Mouse (Mus musculus) heart, embryonic 10.5 days (tissue): ENCODE results near the gene Garem2. TPM values are rescaled to one million over a fixed set of nuclear protein-coding genes. Genes with fewer than 3 reads are reported as not detected.
"Not testable (repeated sequence)": the region's sequence is repeated elsewhere in the genome, so short reads cannot be mapped to it uniquely, and the experiment has no call there.

Experiments used
- DNase-seq: peaks from one replicate; pipeline ENCODE4 v3.0.0-alpha.2; 2017; ENCODE audit warnings: low spot score
- H3K27ac ChIP-seq: fragments of 300-500 bp; sonication (generic); 2 replicates; pipeline ENCODE4 v1.5.1; 2016; ENCODE audit warnings: mild to moderate bottlenecking
- H3K27me3 ChIP-seq: fragments of 300-500 bp; sonication (generic); 2 replicates; pipeline ENCODE4 v1.6.1; 2016; ENCODE audit warnings: mild to moderate bottlenecking; ENCODE audit not compliant: poor library complexity, insufficient read depth, severe bottlenecking
- H3K36me3 ChIP-seq: fragments of 300-500 bp; sonication (generic); 2 replicates; pipeline ENCODE4 v1.6.1; 2016; ENCODE audit warnings: mild to moderate bottlenecking, moderate library complexity
- H3K4me1 ChIP-seq: fragments of 300-500 bp; sonication (generic); 2 replicates; pipeline ENCODE4 v1.6.1; 2016; ENCODE audit warnings: mild to moderate bottlenecking
- H3K4me3 ChIP-seq: fragments of 300-500 bp; sonication (generic); 2 replicates; pipeline ENCODE4 v1.5.1; 2016; ENCODE audit warnings: mild to moderate bottlenecking, moderate library complexity
- H3K9me3 ChIP-seq: fragments of 300-500 bp; sonication (generic); 2 replicates; pipeline ENCODE4 v1.6.1; 2016; ENCODE audit warnings: mild to moderate bottlenecking, moderate library complexity
- WGBS: fragments of 180-500 bp; shearing (Covaris S2); methylation state at CpG from one replicate; pipeline ENCODE4 v1.1.7; 2016; 5-methylcytosine and 5-hydroxymethylcytosine counted together
- polyA plus RNA-seq: library from polyadenylated mRNA; unstranded; fragments of >200 nt; fragmentation: Nextera tagmentation; extraction: Ambion mirVana; gene quantifications from 2 replicates; pipeline ENCODE4 v1.2.1, GENCODE M21; 2016

Garem2 gene
- 0.27 and 0.39 TPM in 2 replicates for polyA plus RNA-seq

DNA sequence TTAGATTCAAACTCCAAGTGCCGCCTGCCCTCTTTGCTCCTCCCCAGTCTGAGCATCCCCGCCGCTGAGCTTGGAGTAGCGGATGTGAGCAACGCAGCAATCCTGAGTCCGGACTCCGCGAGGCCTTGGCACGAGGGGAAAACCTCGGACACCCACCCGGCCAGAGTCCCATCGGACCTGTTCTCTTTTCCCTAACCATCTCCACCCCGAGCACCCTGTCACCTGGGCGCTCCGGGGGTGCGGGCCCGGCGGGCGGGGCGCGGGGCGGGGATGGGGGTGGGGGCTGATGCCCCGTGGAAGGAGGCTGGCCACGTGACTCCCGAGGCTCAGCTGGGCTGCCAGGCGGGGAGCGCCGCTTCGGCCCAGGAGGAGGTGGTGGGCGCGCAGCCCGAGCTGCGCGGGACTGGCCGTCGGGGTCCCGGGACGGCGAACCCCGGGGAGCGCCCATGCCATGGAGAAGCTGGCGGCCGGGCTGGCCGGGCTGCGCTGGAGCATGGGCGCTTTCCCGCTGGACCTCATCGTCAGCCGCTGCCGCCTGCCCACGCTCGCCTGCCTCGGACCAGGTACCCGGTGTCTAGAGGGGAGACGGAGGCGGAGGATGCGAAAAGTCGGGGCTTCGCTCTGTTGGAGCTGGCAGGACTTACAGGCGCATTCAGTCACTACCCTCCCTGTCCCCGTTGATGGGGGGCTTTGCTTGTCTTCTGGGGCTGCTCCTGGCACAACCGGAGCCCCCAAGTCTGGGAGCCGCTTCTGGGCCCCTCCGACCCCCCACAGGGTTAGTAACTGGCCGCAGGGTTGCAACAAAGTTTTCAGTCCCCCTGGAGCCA is at the start of gene Garem2:
Garem2 (plus strand) TSS at position 321 of the 827 bp plus-strand sequence.
- peak; percentile 73 for DNase-seq
- Histone ChIP-seq H3K27me3 (peaks cover 77% of the 10 kb centered on the region), H3K9me3 (no peaks in the 10 kb centered on the region; the same call in none of the 2 replicates), H3K4me3 (peak within 1 kb of the TSS; percentile 65), H3K36me3 (no peaks in the 10 kb centered on the region), H3K4me1 (peaks cover 34% of the 10 kb centered on the region), H3K27ac (peak within 1 kb of the TSS; percentile 56; the same call in 1 of the 2 replicates)
- WGBS, result under 1% methylated on average over 65 of the region's 65 CpGs

DNA sequence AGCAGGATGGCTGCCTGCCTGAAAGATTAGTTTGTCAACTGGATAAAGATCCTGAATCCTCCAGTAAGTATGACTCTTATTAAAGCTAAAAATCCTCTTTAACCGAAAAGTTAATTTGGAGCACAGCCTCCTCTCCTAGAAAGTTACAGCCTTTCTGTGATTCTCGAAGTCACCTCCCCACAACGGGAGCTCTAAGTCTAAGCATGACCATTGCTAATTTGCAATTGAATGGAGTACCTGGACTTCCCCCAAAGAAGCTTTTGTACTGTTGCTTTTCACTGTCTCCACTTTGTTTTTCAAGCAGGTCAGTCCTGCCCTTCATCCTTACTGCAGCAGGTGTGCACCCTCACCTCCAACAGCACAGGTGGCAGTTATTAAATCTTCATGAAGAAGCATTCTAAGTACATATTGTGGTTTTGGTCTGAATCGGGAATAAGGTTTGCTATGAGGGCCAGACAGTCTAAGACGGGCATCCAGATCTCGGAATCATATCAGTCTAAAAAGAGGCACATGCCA is 46.7 kb upstream of the Garem2 start:
- no peak for DNase-seq
- Histone ChIP-seq H3K4me1 (no peaks in the 10 kb centered on the region), H3K27me3 (no peaks in the 10 kb centered on the region), H3K9me3 (no peaks in the 10 kb centered on the region), H3K36me3 (peaks cover 44% of the 10 kb centered on the region), H3K4me3 (no peak overlapping the region), H3K27ac (no peak overlapping the region)
- WGBS, result 90% methylated on average over 6 of the region's 6 CpGs

DNA sequence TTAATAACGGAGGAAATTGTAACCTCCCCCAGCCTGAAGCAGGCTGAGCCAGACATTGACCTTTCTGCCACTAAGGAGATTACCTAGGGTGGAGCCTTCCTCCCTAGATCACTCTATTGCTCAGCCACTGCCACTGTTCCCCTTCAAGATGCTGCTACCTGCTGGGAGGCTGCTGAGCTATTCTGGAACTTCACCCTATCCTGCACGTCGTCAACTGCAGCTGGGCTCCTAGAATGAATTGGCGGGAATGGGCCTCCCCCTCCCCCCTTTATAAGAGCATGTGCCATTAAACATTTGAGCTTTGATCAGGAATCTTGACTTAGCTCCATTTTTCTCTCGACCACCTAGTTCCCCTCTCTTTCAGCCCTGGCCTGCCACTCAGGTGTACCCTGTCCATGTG is 45.4 kb upstream of the Garem2 start:
- not testable (repeated sequence) for H3K4me1 ChIP-seq, H3K27ac ChIP-seq, H3K9me3 ChIP-seq, H3K27me3 ChIP-seq, H3K4me3 ChIP-seq
- peaks cover 57% of the 10 kb centered on the region for H3K36me3 ChIP-seq
- peak; percentile 59 for DNase-seq
- WGBS, result 78% methylated on average over 5 of the region's 5 CpGs

DNA sequence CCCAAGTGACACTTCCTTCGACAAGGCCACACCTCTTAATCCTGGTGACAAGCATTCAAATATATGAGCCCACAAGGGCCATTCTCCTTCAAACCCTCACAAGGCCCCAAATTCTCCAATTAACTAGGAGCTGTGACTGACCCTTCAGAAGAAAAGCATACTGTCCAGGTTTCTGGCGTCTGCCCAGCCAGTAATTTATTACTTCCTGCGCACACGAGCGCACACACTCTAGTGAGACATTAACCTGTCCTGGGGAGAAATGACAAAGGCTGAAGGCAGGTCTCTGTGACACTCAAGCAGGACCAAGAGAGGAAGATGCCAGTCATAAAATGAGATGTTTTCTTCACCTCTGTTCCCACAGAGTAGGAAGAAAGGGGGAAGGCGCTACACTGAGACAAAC is 37.2 kb upstream of the Garem2 start:
- DNase-seq, result no peak
- Histone ChIP-seq H3K4me1 (peaks cover 3% of the 10 kb centered on the region; the same call in 1 of the 2 replicates), H3K9me3 (no peaks in the 10 kb centered on the region), H3K36me3 (peaks cover 90% of the 10 kb centered on the region), H3K27ac (no peak overlapping the region), H3K27me3 (no peaks in the 10 kb centered on the region), H3K4me3 (no peak overlapping the region)
- WGBS, result 81% methylated on average over 6 of the region's 6 CpGs

DNA sequence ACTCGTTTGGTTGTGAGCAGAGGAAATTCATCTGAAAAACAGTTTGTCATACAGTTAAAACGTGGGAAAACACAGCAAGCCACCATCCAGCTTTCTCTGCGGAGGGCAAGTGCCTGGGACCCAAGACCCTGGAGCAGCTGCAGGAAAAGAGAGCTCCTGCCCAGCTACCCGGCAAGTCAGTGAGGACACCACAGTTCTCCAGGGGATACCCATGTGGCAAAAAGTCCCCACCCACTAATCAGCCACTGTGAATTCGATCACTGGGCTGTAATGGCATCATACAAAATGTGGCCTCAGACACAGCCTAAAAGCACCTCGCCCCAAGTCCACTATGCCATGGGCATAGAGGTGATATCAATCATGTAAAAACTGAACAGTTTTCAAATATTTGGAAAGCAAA is 33.3 kb upstream of the Garem2 start:
- peaks cover 3% of the 10 kb centered on the region; the same call in 1 of the 2 replicates for H3K4me1 ChIP-seq
- peak overlapping the region; percentile 77 for H3K4me3 ChIP-seq
- 77% methylated on average over 6 of the region's 6 CpGs for WGBS
- H3K9me3 ChIP-seq, result no peaks in the 10 kb centered on the region
- no peak overlapping the region for H3K27ac ChIP-seq
- no peak for DNase-seq
- no peaks in the 10 kb centered on the region for H3K27me3 ChIP-seq
- peaks cover 52% of the 10 kb centered on the region for H3K36me3 ChIP-seq

DNA sequence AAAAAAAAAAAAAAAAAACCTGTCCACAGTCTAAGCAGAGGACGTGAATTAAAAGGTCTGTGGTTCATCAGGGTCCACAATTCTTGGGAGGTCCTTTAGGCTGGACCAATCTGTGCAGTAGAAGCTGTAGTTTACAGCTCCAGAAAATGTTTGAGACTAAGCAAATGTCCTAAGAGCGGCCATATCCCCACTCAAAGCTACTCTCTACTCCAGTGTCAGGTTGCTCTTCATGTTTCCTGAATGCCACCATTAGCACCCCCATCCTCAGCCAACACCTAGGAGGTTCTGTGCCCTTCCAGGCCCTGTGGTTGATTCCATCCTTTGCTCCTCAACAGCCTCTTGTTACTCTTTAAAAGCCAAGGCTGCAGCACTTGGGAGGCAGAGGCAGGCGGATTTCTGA is 32.6 kb upstream of the Garem2 start:
- DNase-seq, result no peak
- Histone ChIP-seq H3K9me3 (no peaks in the 10 kb centered on the region), H3K4me1 (peaks cover 3% of the 10 kb centered on the region; the same call in 1 of the 2 replicates), H3K27ac (peak overlapping the region; percentile 94), H3K36me3 (peaks cover 45% of the 10 kb centered on the region), H3K27me3 (no peaks in the 10 kb centered on the region), H3K4me3 (peak overlapping the region; percentile 77)
- 57% methylated on average over 3 of the region's 3 CpGs for WGBS

DNA sequence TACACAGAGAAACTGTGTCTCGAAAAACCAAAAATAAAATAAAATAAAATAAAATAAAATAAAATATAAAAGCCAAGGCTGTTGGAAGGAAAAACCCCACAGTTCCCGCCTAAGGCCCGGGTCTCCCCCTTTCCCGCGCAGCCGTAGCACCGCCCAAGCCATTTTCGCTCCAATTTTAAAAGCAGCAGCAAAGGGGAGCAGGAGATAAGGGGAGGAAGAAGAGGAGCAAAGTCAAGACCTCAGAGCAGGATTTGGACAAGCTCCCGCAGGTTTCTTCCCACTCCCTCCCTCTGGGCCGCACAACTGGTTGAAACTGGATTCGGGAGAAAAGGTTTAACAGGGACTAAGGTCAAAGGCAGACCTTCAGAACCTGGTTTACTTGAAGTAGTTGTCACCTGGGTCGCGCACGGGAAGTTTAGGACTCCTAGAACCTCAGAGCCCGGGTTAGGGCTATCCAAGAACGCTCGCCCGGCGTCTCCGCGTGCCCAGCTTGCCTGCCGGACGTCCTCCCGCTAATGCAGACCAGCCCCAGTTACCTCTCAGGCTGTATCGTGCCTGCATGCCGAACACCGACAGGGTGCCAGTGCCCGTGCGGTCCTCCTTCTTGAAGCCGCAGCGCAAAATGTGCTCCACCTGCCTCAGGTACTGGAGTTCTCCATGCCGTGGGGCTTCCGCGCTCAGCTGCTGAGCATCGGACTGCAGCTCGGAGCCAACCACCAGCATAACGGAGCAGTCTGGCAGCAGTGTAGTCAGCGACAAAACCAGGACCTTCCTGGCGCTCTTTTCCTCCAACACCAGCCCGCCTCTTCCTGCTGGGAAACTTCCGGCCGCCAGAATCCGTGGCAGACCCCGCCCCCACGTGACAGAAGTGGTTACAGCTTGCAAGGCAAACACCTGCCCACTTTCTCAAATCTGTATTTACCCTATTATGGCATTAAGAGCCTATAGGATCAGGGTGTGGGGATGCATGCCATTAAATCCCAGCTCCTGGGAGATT is 31.8 kb upstream of the Garem2 start, which contains the start of gene Tyms:
Tyms (minus strand) TSS at position 793 of the 997 bp plus-strand sequence.
- Histone ChIP-seq H3K36me3 (peaks cover 38% of the 10 kb centered on the region), H3K4me1 (peaks cover 3% of the 10 kb centered on the region; the same call in 1 of the 2 replicates), H3K27ac (peak within 1 kb of the TSS; percentile 94), H3K4me3 (peak within 1 kb of the TSS; percentile 77), H3K9me3 (no peaks in the 10 kb centered on the region), H3K27me3 (no peaks in the 10 kb centered on the region)
- DNase-seq, result peak; percentile 96
- 1% methylated on average over 45 of the region's 45 CpGs for WGBS

DNA sequence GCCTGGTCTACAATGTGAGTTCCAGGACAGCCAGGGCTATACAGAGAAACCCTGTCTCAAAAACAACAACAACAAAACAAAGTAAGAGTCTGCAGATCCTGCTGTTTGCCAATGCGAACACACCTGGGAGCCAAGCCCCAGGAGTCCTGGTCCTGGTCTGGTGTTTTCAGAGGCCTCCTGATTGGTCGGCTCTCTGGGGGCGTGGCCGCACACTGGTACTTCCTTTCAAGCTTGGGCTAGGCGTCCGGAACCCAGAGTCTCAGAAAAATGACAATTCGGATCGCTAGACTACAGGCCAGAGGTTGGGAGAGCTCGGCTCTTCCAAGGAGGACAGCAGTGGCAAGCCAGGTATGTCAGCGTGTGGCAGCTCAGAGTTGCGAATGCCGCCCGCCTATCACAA is 12.3 kb upstream of the Garem2 start:
- 49% methylated on average over 13 of the region's 13 CpGs for WGBS
- no peaks in the 10 kb centered on the region for H3K36me3 ChIP-seq
- H3K27me3 ChIP-seq, result no peaks in the 10 kb centered on the region
- H3K9me3 ChIP-seq, result no peaks in the 10 kb centered on the region
- H3K4me1 ChIP-seq, result no peaks in the 10 kb centered on the region
- no peak overlapping the region for H3K27ac ChIP-seq
- DNase-seq, result no peak
- peak overlapping the region; percentile 24; the same call in 1 of the 2 replicates for H3K4me3 ChIP-seq

DNA sequence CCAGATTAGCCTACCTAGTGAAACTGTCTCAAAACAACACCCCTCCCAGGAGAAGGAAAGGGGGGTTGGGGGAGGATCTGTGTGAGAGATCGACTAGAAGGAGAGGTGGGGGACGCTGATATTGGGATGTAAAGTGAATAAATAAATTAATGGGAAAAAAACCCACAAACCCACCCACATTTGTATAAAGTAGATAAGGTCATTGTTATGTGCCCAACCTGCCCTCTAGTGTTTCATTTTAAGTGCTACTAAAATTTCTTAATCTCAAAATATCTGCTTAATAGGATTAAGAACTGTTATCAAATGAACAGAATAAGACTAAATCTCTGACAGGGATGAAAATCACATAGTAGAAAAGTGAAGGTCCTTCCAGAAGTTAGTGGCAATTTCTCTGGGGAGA is 10.6 kb upstream of the Garem2 start:
- DNase-seq, result no peak
- no peak overlapping the region for H3K27ac ChIP-seq
- no peak overlapping the region for H3K4me3 ChIP-seq
- no peaks in the 10 kb centered on the region for H3K36me3 ChIP-seq
- 47% methylated on average over 2 of the region's 2 CpGs for WGBS
- no peaks in the 10 kb centered on the region for H3K9me3 ChIP-seq
- no peaks in the 10 kb centered on the region for H3K4me1 ChIP-seq
- no peaks in the 10 kb centered on the region for H3K27me3 ChIP-seq

DNA sequence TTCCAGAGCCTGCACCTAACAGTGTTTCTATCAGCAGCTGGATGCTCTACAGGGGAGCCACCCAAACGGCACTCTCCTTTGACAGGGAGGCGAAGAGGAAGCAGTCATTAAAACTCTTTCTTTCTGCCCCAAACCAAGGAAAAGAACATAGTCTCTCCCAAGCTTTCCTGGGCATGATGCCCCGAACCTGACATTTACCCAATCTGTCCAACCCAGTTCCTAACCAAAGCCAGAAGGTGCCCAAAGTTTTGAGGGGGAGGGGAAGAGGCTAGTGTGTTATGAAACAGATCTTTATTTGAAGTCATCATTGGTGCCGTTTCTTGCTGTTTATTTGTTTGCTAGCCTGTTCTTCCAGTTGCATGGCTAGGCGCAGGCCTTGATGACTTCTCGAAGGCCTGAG is 9.2 kb upstream of the Garem2 start:
- WGBS, result 69% methylated on average over 6 of the region's 6 CpGs
- H3K4me1 ChIP-seq, result no peaks in the 10 kb centered on the region
- no peak overlapping the region for H3K27ac ChIP-seq
- H3K9me3 ChIP-seq, result no peaks in the 10 kb centered on the region; the same call in none of the 2 replicates
- no peak overlapping the region for H3K4me3 ChIP-seq
- no peaks in the 10 kb centered on the region for H3K27me3 ChIP-seq
- no peak for DNase-seq
- no peaks in the 10 kb centered on the region for H3K36me3 ChIP-seq

DNA sequence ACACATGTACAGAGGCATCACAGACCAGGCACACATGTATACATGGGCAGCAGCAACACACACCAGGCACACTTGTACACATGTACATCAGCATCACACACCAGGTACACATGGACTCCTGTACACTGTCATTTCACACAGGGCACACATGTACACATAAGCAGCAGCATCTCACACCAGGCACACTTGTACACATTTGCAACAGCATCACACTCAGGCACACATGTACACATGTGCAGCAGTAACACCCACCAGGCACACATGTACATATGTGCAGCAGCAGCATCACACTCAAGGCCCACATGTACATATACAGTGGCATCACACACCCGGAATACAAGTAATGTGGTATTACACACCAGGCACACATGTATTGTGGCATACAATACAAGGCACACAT is 6.7 kb upstream of the Garem2 start:
- Histone ChIP-seq H3K4me3 (no peak overlapping the region), H3K27me3 (peaks cover 9% of the 10 kb centered on the region), H3K4me1 (no peaks in the 10 kb centered on the region), H3K9me3 (no peaks in the 10 kb centered on the region; the same call in none of the 2 replicates), H3K36me3 (no peaks in the 10 kb centered on the region), H3K27ac (no peak overlapping the region)
- DNase-seq, result no peak
- 84% methylated on average over 1 of the region's 1 CpGs for WGBS

DNA sequence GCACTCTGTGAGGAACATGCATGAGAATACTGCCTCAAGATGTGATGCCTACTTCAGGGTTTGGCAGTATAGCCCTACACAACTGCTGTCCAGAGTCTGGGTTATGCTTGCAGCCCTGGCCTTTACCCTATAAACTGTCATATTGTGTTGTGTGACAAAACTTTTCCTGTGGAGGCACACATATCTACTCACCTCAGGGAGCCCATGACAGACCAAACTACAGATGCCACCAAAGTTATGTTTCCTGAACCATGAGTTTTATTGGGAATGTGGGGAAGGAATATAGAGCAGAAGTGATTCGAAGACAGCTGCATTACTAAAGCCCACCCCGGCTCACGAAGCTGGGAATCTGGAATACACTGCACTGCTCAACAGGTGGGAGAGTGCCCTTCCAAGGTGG is 1.6 kb upstream of the Garem2 start:
- H3K4me3 ChIP-seq, result no peak overlapping the region
- peak; percentile 61 for DNase-seq
- no peaks in the 10 kb centered on the region for H3K36me3 ChIP-seq
- H3K27me3 ChIP-seq, result peaks cover 60% of the 10 kb centered on the region
- H3K27ac ChIP-seq, result no peak overlapping the region
- peaks cover 30% of the 10 kb centered on the region for H3K4me1 ChIP-seq
- no peaks in the 10 kb centered on the region; the same call in none of the 2 replicates for H3K9me3 ChIP-seq
- WGBS, result 80% methylated on average over 3 of the region's 3 CpGs
